Mouse (Mus musculus): Measurements from ENCODE around the gene Spata32. TPM values are rescaled to one million over a fixed set of nuclear protein-coding genes. Genes with fewer than 3 reads are reported as not detected.

The Spata32 gene
- polyA plus RNA-seq, 1 experiment: not detected

DNA sequence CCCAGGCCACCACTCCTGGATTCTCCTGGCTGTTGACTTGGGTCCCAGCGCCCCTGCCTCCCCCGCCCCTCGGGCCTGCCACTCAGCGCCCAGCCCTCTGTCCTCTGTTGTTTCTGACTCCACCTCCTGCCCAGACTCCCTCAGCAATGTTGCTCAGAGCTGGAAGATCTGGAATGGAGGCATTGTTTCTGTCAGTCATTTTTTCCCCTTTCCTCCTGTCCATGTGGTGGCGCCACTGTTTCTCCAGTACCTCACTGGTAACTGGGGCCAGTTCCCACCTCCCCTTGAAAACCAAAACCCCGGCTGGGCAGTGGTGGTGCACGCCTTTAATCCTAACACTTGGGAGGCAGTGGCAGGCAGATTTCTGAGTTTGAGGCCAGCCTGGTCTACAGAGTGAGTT lies 56.8 kb downstream of the Spata32 start:
- Histone ChIP-seq H3K27me3 (ENCODE audit: control insufficient read depth, insufficient read depth, low read length, poor library complexity, severe bottlenecking) (no peaks in the 10 kb centered on the region), H3K4me1 (ENCODE audit: control insufficient read depth, insufficient read depth, low read length) (no peaks in the 10 kb centered on the region), H3K9me3 (replicated peaks; ENCODE audit: control insufficient read depth, insufficient read depth, low read length, poor library complexity, severe bottlenecking) (no peaks in the 10 kb centered on the region), H3K27ac (ENCODE audit: insufficient read depth, low read length) (peak overlapping the region; percentile 10), H3K9ac (ENCODE audit: low read depth, poor library complexity, severe bottlenecking) (peak overlapping the region; percentile 47), H3K36me3 (ENCODE audit: control insufficient read depth, insufficient read depth, low read length, poor library complexity, severe bottlenecking) (no peaks in the 10 kb centered on the region), H3K4me3 (ENCODE audit: low read depth, low read length) (no peak overlapping the region)
- TF ChIP-seq EP300 (IDR thresholded peaks at IDR 0.05; ENCODE audit: insufficient read depth, low read depth, low read length) (no peak), POLR2A (IDR thresholded peaks at IDR 0.05; ENCODE audit: insufficient read depth, low read length) (no peak), CTCF (IDR thresholded peaks at IDR 0.05; ENCODE audit: low read depth, low read length) (peak; percentile 55)

DNA sequence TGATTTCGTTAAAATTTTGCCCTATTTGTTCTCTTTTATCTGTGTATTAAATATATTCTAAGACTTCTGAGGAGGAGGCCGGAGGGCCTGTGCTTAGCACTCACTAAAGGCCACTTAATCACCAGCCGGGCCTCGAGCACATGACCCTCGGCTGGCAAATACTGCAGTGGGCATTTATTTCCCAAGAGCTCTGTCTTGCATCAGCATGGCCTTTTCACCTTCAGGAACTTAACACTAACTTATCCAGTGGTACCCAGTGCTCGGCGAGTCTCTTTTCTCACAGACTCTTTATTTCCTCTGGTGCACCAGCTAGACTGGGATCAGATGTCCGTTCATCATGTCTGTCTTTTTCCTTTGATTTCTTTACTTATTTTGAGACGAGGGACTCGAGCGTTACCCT lies 57.5 kb downstream of the Spata32 start:
- H3K27ac ChIP-seq (ENCODE audit: insufficient read depth, low read length): peak overlapping the region; percentile 60

DNA sequence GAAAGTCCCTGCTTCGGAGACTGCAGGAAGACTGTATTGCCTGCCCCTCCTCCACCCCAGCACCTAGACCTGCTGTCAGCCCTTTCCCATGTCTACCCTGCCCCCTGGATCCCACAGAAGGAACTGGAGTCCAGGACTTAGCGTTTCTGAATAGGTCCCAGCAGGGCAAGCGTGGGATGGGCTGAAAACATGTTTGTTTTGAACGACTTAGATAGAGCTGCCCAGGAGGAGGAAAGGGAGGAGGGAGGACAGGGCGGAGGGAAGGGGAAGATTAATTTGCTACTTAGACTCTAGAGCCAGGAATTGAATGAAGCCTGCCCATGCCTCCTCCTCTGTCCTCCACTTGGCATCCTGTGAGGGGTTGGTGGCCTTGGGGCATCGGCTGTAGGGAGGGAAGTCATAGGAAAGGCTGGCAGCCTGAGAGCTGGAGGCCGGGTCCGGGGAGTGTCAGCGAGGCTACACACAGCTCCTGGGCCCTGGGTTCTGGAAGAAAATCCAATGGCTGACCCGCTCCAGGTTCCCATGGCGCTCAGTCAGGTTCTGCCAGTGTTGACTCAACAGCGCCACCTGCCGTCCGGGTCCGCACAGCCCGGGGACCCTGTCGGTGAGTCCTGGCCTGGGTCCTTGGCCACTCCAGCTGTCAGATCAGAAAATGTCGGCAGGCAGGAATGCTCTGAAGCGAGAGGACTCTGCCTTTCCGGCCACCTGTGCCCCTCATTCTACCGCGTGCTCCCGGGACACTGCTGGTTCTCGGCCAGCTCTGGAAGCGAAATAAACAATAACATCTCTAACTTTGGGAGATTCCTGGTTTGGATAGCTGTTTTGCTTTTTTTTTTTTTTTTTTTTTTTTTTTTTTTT lies 59.4 kb downstream of the Spata32 start:
- H3K27me3 ChIP-seq (ENCODE audit: control insufficient read depth, insufficient read depth, low read length, poor library complexity, severe bottlenecking): no peaks in the 10 kb centered on the region
- H3K9me3 ChIP-seq (replicated peaks; ENCODE audit: control insufficient read depth, insufficient read depth, low read length, poor library complexity, severe bottlenecking): no peaks in the 10 kb centered on the region
- TF ChIP-seq CTCF (IDR thresholded peaks at IDR 0.05; ENCODE audit: low read depth, low read length) (peak; percentile 85), POLR2A (IDR thresholded peaks at IDR 0.05; ENCODE audit: insufficient read depth, low read length) (no peak), EP300 (IDR thresholded peaks at IDR 0.05; ENCODE audit: insufficient read depth, low read depth, low read length) (peak; percentile 62; the same call in 1 of the 2 replicates)
- H3K9ac ChIP-seq (ENCODE audit: low read depth, poor library complexity, severe bottlenecking): peak overlapping the region; percentile 48
- H3K4me3 ChIP-seq (ENCODE audit: low read depth, low read length): peak overlapping the region; percentile 54
- H3K36me3 ChIP-seq (ENCODE audit: control insufficient read depth, insufficient read depth, low read length, poor library complexity, severe bottlenecking): no peaks in the 10 kb centered on the region
- H3K27ac ChIP-seq (ENCODE audit: insufficient read depth, low read length): no peak overlapping the region
- H3K4me1 ChIP-seq (ENCODE audit: control insufficient read depth, insufficient read depth, low read length): no peaks in the 10 kb centered on the region

More for the DNA sequence above, 57.5 kb downstream of the Spata32 start:
- Histone ChIP-seq H3K4me3 (ENCODE audit: low read depth, low read length) (peak overlapping the region; percentile 43), H3K9me3 (replicated peaks; ENCODE audit: control insufficient read depth, insufficient read depth, low read length, poor library complexity, severe bottlenecking) (no peaks in the 10 kb centered on the region), H3K36me3 (ENCODE audit: control insufficient read depth, insufficient read depth, low read length, poor library complexity, severe bottlenecking) (no peaks in the 10 kb centered on the region), H3K9ac (ENCODE audit: low read depth, poor library complexity, severe bottlenecking) (peak overlapping the region; percentile 47), H3K27me3 (ENCODE audit: control insufficient read depth, insufficient read depth, low read length, poor library complexity, severe bottlenecking) (no peaks in the 10 kb centered on the region), H3K4me1 (ENCODE audit: control insufficient read depth, insufficient read depth, low read length) (no peaks in the 10 kb centered on the region)
- TF ChIP-seq POLR2A (IDR thresholded peaks at IDR 0.05; ENCODE audit: insufficient read depth, low read length): no peak
- no peak for TF ChIP-seq CTCF (IDR thresholded peaks at IDR 0.05; ENCODE audit: low read depth, low read length)

Other genes starting within 250 kb of the Spata32 start
- 101 TPM in 2 replicates for gene Nmt1, start 190.2 kb downstream of the Spata32 start, polyA plus RNA-seq (2011; ENCODE audit: insufficient read depth, insufficient read length, low read depth, missing spikeins)
- 120 and 134 TPM in 2 replicates for gene Dcakd, start 190.1 kb downstream of the Spata32 start, polyA plus RNA-seq (2011; ENCODE audit: insufficient read depth, insufficient read length, low read depth, missing spikeins)
- 14.7 and 17.5 TPM in 2 replicates for gene Plcd3, start 116.8 kb downstream of the Spata32 start, polyA plus RNA-seq (2011; ENCODE audit: insufficient read depth, insufficient read length, low read depth, missing spikeins)
- gene Acbd4, start 116.8 kb downstream of the Spata32 start, polyA plus RNA-seq (2011; ENCODE audit: insufficient read depth, insufficient read length, low read depth, missing spikeins): 15.0 and 19.4 TPM in 2 replicates
- gene Hexim1, start 102.2 kb downstream of the Spata32 start, polyA plus RNA-seq (2011; ENCODE audit: insufficient read depth, insufficient read length, low read depth, missing spikeins): 17.2 and 20.1 TPM in 2 replicates
- 1.7 and 4.5 TPM in 2 replicates for gene Hexim2, start 86.0 kb downstream of the Spata32 start, polyA plus RNA-seq (2011; ENCODE audit: insufficient read depth, insufficient read length, low read depth, missing spikeins)
- gene Fmnl1, start 47.3 kb downstream of the Spata32 start, polyA plus RNA-seq (2011; ENCODE audit: insufficient read depth, insufficient read length, low read depth, missing spikeins): 1.7 and 4.9 TPM in 2 replicates
- gene 1700023F06Rik, start 9.9 kb downstream of the Spata32 start, polyA plus RNA-seq (2011; ENCODE audit: insufficient read depth, insufficient read length, low read depth, missing spikeins): 2.0 and 2.2 TPM in 2 replicates
- 2.2 and 3.3 TPM in 2 replicates for gene Map3k14, start 49.0 kb upstream of the Spata32 start, polyA plus RNA-seq (2011; ENCODE audit: insufficient read depth, insufficient read length, low read depth, missing spikeins)
- 8.5 and 9.8 TPM in 2 replicates for gene Arhgap27, start 145.3 kb upstream of the Spata32 start, polyA plus RNA-seq (2011; ENCODE audit: insufficient read depth, insufficient read length, low read depth, missing spikeins)
- gene Plekhm1, start 194.3 kb upstream of the Spata32 start, polyA plus RNA-seq (2011; ENCODE audit: insufficient read depth, insufficient read length, low read depth, missing spikeins): 20.8 and 22.0 TPM in 2 replicates